Mouse (Mus musculus) right cerebral cortex, postnatal 25 days (tissue): ENCODE data around the gene Ing5.
"Not testable (repeated sequence)": the region's sequence is repeated elsewhere in the genome, so short reads cannot be mapped to it uniquely, and the experiment has no call there.

Source experiments
- DNase-seq: peaks from one replicate; pipeline ENCODE4 v3.0.0; 2022

Ing5 gene

DNA sequence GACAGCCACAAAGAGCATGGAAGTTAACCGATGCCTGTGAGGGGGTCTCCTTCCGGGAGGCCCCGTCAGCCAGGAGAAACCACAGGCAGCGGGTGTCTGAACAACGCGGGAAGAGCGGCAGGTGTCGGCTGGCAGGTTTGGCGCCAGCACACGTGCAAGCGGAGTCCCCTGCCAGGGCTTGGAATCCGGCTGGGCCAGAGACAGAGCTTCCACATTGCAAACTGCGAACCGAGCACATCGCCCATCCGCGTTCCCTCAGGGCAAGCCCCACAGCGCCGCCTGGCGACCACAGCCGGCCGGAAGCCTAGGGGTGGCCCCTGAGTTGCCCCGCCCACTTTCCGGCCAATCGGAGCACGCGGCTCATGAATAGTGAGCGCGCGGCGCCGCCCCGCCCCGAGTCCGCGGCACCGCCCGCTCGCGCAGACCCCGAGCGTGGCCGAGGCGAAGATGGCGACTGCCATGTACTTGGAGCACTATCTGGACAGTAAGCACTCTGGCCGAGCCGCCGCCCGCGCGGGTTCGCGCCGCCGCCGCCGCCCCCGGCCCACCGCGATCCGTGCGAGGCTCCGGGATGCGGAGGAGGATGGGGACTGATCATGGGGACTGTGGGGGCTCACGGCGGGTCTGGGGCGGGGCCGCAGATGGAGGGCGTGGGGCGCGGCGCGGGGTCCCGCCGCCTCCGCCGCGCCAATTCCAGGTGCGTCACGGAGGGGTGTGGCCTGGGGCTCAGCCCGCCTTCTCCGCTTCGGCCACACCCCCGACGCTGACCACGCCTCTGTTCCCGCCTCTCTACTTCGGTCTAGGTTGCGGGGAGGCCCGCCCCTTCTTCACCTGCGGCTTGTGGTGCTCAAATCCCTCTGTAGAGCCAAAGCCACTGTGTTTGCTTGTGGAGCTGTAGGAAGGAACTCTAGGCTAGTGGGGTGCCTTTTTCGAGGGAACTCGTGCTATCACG, at the start of gene Ing5:
TSS of gene Ing5 (plus strand) at position 410 of the 952 bp plus-strand sequence.
- peak; percentile 99 for DNase-seq

DNA sequence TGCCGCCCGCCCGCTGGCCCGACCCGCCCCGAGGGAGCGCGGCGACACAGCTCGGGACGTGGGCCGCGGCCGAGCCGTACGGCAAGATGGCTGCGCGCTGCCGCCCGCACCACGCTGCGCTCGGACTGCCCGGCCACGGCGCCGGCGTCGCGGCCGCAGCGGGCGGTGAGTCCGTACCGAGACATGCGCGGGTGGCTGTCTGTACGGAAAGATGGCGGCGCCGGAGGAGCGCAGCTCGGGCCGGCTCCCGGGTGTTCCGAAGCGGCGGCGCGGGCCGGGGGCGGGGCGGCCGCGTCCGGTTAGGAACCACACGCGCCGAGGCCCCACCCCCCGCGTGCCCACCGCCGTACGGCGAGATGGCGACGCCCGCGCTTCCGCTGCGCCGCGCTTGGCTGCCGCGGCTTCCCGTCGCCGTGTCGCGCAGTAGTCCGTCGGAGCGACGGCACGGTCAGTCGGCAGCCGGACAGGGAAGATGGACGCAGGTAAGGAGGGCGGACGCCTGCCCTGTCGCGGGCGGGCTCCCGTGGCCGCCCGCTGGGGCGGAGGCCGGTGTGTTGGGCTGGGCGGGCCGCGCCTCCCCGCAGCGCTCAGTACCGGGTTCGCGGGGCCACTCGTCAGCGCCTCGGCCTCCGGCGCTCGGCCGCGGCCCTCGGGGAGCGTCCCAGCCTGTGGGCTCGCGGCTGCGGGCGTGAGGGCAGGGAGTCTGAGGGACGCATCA, 49.0 kb upstream of the Ing5 start, which contains the start of gene Thap4:
TSS of gene Thap4 (minus strand) at position 292 of the 718 bp plus-strand sequence.
- peak; percentile 96 for DNase-seq

DNA sequence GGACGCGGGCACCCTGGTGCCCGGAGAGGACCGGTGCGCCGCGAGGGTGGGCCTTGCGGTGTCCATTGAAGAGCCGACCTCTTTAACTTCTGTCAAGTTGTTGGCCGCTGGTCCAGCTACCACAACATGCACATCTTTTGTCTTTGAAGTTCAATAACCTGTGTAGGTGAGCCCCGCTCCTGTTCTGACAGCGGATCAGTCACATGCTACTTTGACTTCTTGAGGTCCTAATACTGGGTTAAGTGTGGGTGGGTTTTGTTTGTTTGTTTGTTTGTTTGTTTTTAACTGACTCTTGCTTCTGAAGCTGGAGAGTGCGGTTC, 48.5 kb upstream of the Ing5 start:
- no peak for DNase-seq

DNA sequence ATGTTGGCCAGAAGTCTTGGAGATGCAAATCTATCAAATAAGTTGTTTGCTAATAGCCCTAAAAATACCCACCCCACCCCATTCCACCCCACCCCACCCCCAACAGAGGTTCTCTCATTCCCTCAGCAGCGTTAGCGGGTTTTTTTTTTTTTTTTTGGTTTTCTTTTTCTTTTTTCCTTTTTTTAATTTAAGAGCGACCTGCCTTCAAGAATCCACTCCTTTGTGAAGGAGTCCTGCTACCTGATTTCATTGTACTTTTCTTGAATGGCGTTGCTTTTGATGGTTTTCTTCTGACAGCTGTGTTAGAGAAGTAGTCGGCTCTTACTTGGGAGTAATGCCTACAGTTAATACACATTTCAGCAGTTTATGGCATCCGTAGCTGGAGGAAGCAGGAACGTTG, 48.1 kb upstream of the Ing5 start:
- DNase-seq: no peak

DNA sequence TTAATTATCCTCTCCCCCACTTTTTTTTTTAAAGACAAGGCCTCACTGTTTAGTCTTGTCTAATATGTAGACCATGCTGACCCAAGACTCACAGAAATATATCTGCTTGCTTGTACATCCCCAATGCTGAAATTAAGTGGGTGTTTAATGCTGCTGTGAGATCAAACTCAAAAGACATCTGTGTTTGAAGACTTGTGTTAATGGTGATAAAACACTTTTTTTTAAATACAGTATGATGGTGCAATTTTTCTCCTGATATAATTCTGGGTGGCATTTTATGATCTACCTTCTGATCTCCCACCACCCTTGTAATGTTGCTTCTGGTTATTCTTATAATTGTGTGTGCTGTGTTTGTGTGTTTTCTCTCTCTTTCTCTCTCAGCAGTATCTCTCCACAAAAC, 47.6 kb upstream of the Ing5 start:
- DNase-seq: no peak

DNA sequence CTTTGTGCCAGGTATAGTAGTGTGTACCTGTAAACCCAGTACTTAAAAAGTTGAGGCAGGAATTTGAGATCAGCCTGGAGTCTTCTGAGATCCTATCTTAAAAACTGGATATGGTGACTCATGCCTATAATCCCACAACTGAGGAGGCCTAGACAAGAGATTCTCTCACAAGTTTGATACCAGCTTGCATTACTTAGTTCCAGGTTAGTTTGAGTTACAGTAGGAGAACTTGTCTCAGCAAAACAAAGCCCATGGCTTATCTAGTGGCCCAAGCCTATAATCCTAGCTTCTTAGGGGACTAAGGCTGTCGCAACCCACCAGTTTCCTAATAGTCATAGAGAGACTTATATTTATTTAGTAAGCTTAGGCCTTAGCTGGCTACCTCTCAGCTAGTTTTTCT, 43.7 kb upstream of the Ing5 start:
- DNase-seq: no peak

DNA sequence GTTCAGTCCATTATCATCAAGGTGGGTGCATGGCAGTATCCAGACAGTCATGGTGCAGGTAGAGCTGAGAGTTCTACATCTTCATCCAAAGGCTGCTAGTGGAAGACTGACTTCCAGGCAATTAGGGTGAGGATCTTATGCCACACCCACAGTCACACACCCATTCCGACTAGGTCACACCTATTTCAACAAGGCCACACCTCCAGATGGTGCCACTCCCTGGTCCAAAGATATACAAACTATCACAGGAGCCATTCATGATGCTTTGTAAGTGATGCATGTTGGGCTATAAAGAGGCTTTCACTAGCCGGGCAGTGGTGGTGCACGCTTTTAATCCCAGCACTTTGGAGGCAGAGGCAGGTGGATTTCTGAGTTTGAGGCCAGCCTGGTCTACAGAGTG, 40.2 kb upstream of the Ing5 start:
- DNase-seq: not testable (repeated sequence)

DNA sequence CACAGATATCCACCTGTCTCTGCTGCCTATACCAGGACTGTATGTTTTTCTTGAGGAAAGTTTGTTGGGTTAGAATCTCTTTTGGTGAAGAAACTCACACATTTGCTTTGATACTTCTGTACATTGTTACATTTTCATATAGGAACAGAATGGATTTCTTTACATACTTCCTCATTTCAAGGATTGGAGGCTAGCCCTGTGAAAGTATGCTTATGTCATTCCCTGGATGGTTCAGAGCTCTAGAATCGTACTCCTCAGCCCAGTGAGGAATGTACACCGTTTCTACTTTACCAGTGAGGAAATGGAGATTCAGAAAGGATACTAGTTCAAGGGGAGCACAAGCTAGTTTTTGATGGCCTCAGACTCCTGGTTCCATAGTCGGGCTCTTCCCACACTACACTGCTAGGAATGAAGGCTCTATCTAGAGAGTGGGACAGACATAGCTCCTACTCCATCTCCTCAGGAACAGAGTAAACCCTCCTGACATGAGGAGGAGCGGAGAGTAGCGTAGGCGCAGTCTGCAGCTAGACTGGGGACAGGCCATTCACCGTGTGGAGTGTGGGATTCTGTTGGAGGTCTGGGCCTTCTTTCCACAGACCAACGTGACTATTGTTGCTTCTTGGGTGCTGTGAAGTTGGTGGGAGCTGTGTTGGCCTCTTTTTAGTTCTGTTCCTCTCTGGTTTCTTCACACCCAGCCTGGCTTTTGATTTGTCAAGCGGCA, 38.7 kb upstream of the Ing5 start:
- no peak for DNase-seq

DNA sequence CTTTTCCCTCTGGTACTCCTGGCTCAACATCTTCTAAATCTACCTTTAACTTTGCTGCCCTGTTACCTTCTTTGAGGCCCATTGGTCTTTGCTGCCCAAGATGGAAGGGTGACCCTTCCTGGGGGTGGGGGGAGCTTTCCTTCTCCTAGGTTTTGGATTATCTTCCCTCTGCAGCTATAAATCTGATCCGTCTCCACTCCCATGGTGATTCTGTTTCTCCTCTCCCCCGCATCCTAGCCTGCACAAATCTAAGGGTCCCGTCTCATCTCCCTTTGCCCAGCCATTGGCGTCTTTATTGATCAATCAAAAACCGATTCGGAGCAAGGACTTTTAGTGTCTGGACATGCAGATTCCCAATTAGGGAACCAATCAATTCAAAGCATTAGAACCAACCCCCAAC, 36.2 kb upstream of the Ing5 start:
- DNase-seq: no peak

DNA sequence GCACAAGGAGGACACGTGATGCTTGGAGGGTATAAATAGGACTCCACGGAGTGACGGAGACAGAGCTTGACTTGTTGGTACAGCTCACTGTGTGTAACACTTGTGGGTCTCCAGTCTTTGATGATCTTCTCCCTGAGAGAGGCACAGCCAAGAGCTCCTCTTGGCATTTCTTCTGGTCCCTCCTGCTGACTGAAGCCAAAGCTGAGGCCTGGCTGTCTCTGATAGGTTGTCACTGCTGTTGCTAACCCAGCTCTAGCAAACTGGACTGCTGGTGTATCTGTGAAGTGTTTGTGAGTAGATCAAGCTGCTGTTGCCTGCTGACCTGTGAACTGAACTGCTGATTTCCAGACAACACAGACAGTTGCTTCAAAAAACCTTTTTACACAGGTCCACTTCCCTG, 33.9 kb upstream of the Ing5 start:
- no peak for DNase-seq

DNA sequence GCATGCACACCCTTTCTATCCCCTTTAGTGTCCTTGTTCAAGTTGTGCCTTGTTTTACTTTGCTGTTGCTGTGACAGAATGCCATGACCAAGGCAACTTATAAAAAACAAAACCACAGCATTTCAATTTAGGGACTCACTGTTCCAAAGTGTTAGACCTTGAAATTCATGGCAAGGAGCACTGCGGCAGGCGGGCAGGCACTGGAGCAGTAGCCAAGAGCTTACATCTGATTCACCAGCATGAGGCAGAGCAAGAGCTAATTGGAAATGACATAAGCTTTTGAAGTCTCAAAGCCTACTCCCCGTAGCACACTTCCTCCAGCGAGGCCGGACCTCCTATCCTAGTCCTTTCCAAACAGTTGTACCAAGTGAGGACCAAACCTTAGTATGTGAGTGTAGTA, 27.1 kb upstream of the Ing5 start:
- DNase-seq: no peak

DNA sequence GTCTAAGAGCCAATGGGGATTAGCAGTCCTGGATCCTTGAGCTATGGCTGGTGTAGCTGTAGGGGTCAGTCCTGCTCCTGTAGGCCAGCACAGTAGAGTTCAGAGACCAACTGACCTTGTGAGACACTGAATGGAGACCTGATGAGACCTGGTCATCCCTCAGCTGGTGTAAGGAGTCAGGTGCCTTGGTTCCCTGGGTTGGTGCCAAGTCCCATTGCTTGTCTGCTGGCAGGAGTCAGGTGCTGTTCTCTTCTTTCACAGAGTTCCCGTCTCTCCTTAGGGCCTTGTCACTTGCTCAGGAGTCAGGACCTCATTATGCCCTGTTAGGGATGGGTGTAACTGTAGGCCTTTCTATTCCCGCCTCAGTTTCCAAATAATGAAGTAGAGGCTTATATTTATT, 16.9 kb upstream of the Ing5 start:
- no peak for DNase-seq

DNA sequence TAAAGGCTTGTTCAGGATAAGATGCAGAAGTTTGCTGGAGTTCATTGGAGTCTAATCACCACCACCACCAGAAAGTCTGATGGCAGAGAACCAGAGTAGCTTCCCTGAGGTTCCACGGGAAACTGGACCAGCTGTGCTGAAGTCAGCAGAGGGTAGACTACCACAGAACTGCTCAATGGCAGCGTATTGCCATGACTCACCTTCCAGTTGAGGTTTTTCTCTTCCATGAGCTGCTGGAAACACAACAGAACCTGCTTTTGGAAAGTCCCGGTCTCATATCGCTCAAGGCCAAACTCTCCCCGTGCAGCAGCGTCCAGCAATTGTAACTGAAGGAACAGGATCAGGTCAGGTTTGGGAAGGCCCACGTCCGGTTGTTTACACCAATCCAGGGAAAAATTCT, 9.2 kb upstream of the Ing5 start:
- DNase-seq: no peak

DNA sequence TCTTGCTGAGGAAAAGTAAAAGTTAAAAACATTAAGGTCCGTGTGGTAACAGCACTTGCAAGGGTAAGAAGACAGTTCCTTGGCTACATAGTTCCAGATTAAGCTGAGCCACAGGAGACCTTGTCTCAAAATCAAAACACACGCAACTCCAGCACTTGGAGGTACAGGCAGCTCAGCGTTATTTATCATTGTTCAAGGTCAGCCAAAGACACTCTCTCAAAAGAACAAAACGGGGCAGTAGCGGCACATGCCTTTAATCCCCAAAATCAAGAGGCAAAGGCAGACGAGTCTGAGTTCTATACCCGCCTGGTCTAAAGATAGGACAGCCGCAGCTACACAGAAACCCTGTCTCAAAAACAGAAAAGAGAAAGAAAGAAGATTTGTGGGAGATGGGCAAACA, 7.9 kb upstream of the Ing5 start:
- DNase-seq: no peak

DNA sequence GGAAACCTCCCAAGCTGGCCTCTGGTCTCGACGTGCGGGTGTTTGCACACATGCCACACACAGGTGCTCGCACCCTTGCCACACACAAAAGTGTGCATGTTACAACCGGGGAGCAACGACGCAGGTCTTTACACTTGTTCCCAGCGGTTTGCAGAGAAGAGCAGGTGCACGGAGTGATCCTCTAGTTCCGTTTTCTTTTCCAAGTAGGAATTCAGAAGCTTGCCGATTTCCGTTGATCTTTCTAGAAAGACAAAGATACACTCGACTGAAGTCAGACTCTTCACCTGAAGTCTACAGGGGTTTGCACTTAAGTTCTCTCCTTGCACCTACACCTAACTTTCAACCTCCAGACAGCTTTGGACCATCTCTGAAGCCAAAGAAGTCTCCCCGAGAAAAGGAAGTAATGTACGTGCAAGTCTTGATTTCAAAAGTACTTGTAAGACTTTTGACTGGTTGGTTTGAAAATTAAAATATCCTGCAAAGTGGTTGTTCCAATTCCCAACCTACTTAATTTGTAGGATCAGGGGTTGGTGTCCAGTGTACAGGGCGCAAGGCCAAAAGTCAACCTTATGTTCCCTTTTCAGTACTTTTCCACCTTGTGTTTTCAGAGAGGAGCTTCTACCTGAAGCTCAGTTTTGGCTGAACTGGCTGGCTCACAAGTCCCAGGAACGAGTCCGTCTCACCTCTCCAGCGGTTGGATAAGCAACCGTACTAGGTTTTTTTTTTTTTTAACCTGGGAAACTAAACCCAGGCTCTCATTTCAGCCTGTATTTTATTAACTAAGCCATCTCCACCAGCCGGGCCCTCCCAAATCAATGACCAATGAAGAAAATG, 2.9 kb upstream of the Ing5 start:
- no peak for DNase-seq

DNA sequence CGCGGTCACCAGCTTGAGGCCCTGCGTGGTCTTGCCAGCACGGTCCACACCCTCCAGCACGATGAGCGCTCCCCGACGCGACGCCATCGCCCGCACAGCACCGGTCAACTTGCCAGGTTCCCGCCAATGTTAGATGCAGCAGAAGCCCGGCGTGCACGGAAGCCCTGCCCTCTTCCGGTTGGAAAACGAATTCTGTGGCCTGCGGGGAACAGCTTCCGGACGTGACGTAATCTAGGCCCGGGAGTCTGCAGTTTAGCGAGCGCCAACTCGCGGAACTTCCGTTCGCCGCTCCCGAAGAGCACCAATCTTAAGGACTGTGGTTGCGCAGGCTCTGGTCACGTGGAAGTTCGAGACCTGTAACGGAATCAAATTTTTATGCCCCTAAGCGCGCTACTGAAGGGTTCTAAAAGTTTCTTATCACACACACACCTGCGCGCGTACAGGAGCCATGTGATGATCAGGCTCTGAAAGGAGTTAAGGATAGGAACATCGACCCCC, 2.0 kb upstream of the Ing5 start, which contains the start of gene Dtymk:
TSS of gene Dtymk (minus strand) at position 194 of the 498 bp plus-strand sequence.
- DNase-seq: peak; percentile 92

DNA sequence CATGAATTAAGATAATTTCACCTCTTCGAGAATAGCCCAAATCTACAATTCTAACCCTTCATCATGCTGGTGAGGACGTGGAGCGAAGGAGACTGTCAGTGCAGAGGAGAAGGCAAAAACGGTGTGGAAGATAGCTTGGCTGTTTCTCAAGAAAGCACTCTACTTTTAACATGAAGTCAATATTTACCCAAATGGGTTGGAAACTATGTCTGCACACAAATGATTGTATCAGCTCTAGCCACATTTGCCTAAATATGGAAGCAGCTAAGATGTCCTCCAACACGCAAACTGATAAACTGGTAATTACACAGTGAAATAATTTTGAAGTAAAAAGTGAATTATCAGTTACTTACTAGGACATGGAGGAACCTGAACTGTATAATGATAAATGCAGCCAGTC, 994 bp upstream of the Ing5 start:
- DNase-seq: no peak

DNA sequence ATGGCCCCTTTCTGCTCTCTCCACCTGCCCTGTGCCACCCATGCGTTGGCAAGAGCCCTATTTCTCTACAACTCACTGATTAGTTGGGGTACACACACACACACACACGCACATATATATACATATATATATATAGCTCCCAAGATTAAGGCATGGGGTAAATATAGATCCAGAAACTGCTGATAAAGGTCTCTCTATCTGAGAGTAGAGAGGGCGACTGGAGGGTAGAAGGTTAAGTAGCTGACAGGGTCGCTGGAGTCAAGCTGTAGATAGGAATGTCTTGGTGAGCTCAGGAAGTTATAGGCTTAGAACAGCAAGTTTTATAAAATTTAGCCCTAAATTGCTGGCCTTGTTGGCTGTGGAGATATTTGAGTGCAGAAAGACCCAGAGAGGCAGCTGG, 1.1 kb downstream of the Ing5 start:
- no peak for DNase-seq

DNA sequence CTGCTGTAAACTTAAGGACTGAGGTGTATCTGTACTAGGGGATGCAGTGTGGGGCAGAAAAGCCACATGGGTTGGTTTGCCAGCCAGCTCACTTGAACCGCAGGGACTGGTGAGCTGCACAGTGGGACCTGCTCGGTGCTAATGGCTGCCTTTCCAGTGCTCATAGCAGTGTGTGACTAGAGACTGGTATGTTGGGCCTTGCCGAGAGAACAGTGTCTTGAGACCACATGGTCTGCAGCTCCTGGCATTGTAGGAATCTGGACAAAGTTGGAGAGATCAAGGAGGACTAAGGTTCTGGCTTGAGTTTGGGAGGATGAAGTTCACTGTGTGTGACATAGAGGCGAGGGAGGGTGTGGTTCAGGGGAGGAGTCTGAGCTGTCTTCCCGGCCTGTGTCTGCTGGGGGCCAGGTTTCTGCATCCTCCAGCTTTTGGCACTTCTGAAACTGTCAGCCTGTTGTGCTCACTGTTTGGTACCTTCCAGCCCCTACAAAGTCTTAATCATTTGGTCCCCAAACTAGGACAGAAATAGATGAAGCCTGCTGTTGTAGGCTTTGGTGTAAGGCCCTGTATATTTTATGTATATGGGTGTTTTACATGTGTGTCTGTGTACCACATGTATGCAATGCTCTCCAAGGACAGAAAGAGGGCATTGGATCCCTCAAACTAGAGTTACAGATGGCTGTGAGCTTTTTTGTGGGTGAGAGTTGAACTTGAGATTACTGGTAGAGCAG, 1.6 kb downstream of the Ing5 start:
- no peak for DNase-seq

DNA sequence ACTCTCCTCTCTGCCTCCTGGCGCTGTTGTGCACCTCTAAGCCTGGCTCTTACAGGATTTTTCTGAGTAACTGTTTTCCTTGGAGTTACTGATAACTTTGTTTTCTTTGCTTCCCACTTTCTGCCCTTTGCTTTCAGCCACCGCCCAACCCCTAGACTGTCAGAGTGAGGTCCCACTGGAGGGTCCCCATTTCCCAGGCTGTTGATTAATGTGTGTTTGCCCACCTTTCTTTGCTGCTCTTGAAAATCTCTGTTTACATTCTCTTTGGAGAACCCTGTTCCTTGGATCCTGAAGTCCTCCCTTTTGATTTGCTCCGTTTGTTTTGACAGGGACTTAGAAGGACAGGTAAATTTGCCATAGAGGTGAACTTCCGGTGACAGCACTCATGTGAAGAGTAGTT, 5.1 kb downstream of the Ing5 start:
- DNase-seq: no peak

DNA sequence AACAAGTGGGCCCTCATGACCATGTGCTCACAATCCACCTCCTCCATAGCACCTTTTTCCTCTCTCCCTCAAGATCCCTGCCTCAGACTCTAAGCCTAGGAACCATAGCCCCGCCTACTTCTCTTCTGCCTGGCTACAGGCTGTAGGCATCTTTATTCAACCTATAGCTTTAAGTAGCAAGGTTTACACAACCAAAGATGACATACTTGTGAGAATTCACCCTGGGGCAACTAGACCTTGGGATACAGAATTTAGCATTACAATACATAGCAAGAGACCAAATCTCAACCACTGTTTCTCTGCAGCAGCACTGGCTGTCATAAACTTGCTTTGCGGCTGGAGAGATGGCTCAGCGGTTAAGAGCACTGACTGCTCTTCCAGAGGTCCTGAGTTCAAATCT, 6.2 kb downstream of the Ing5 start:
- no peak for DNase-seq
